Mouse (Mus musculus) cerebellum, postnatal 25 days (tissue): ENCODE measurements at regions not wholly inside any gene's neighbourhood (a gene's known extent, or its start where the extent isn't known, plus 50 kb on each side); places are given as distances from the start of the nearest gene placed in this dataset.

Source experiments
- DNase-seq, 2 experiments: peaks; one replicate each; pipeline ENCODE4 v3.0.0; 2021; ENCODE audit warnings: mixed read lengths in 2 of 2

GRCm38 (mm10) chr10:46333231-46333630 is 755.6 kb downstream of the Hace1 start:
- no peak for DNase-seq

- DNase-seq, result peak in 1 of 2 experiments; percentile 34
These were observed 767.7 kb downstream of the Hace1 start for GRCm38 (mm10) chr10:46345315-46345714.

GRCm38 (mm10) chr10:46349613-46350012 is 772.0 kb downstream of the Hace1 start:
- no peak for DNase-seq

DNA sequence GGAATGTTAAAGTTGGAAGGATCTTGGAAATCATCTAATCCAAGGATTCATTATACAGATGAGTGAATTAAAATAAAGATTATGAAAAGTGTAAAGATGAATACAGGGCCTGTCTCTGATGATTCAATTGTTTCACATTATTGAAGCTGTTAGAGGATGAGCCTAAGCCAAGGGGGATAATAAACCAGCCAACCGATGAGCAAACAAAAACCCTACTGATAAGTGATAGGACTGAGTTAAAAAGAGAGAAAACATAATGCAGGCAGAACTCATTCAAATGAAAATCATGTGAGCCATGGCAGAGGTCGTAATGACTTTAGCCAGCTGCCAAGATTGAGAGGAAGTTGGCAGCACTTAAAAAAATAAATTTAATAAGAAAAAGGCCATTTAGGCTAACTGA is 772.6 kb downstream of the Hace1 start:
- DNase-seq, result no peak

- DNase-seq, result no peak
These were observed 779.1 kb downstream of the Hace1 start for GRCm38 (mm10) chr10:46356775-46357174.

- no peak for DNase-seq
These were observed 796.3 kb downstream of the Hace1 start for GRCm38 (mm10) chr10:46373715-46374475.

- DNase-seq, result no peak
These were observed 797.0 kb downstream of the Hace1 start for GRCm38 (mm10) chr10:46374646-46375045.

- DNase-seq, result no peak
These were observed 819.5 kb downstream of the Hace1 start for GRCm38 (mm10) chr10:46397089-46397488.

DNA sequence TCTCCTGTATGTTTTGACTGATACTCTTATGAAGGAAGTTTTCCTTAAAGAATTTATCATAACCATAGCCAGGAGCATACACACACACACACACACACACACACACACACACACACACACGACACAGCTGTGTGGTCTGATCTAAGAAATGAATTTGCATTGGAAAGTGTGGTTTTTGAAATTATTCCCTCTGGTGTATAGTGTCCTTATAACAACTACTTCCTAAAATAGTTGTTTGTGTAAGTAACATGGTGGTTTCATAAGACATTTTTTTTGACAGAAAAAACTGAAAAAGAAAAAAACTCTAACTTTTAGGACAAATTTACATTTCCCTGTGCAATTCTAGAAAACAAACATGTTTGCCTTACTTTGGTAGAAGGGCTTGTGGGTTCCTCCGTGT is 826.3 kb downstream of the Hace1 start:
- no peak for DNase-seq
